ENCODE assay signal across 21 mouse cellular contexts in genomic region chr6:88056866-88057265, GRCm38 (mm10). TPM values are rescaled to one million over a fixed set of nuclear protein-coding genes. Genes with fewer than 3 reads are reported as not detected.
DNase-seq lines count a peak whose midpoint lies in the region; ATAC-seq lines count a peak whose summit lies in the region.
"Had no signal": no experiment of that assay in that cellular context is flagged by ENCODE, and none has a peak within 500 bp of the region (broad histone marks: within the 10 kb centered on the region; RNA-seq: fewer than 3 reads in every experiment).

No protein-coding gene starts in this region.

- H3K4me2 ChIP-seq in kidney, embryonic 16.5 days (replicated peaks; ENCODE audit: low read depth, low read length) = no peak overlapping the region
- H3K4me2 ChIP-seq: heart, embryonic 15.5 days; limb, embryonic 13.5 days; midbrain, embryonic 13.5 days; neural tube, embryonic 13.5 days had no signal

- H3K9ac ChIP-seq in kidney, embryonic 16.5 days (replicated peaks; ENCODE audit: low read length) = no peak overlapping the region
- H3K9ac ChIP-seq: heart, embryonic 15.5 days; limb, embryonic 13.5 days; liver, embryonic 14.5 days; midbrain, embryonic 13.5 days; neural tube, embryonic 13.5 days had no signal

- intact Hi-C loops in left cerebral cortex, postnatal 10 days (cut with DNase I) = no loop called here
- intact Hi-C loops in left cerebral cortex, postnatal 36 days (cut with DNase I) = no loop called here

- H3K9me3 ChIP-seq in kidney, embryonic 16.5 days (ENCODE audit: low read length) = no peaks in the 10 kb centered on the region
- H3K9me3 ChIP-seq: heart, embryonic 15.5 days; limb, embryonic 13.5 days; midbrain, embryonic 13.5 days; neural tube, embryonic 13.5 days had no signal

- H3K36me3 ChIP-seq in kidney, embryonic 16.5 days (ENCODE audit: insufficient read depth, low read length) = no peaks in the 10 kb centered on the region
- H3K36me3 ChIP-seq: heart, embryonic 15.5 days; limb, embryonic 13.5 days; midbrain, embryonic 13.5 days; neural tube, embryonic 13.5 days had no signal

- no peak for ATAC-seq in kidney, embryonic 16.5 days (ENCODE audit: low FRiP score, low TSS enrichment)
- ATAC-seq: hindbrain, postnatal 0 days; intestine, postnatal 0 days; lung, postnatal 0 days; midbrain, embryonic 13.5 days had no signal

- H3K4me3 ChIP-seq in kidney, embryonic 16.5 days (ENCODE audit: low read length) = no peak overlapping the region
- H3K4me3 ChIP-seq: heart, embryonic 15.5 days; limb, embryonic 13.5 days; midbrain, embryonic 13.5 days; neural tube, embryonic 13.5 days had no signal

- WGBS in kidney, embryonic 16.5 days = 87% methylated on average over 5 of the region's 5 CpGs

- no peak overlapping the region for H3K27ac ChIP-seq in kidney, embryonic 16.5 days (ENCODE audit: low read length)
- H3K27ac ChIP-seq: heart, embryonic 15.5 days; hindbrain, postnatal 0 days; kidney, postnatal 0 days; limb, embryonic 13.5 days; liver, embryonic 14.5 days; midbrain, embryonic 13.5 days; neural tube, embryonic 13.5 days had no signal

- no peaks in the 10 kb centered on the region for H3K4me1 ChIP-seq in kidney, embryonic 16.5 days (ENCODE audit: insufficient read depth, low read length)
- H3K4me1 ChIP-seq: heart, embryonic 15.5 days; limb, embryonic 13.5 days; midbrain, embryonic 13.5 days; neural tube, embryonic 13.5 days had no signal

- H3K27me3 ChIP-seq in kidney, embryonic 16.5 days (ENCODE audit: insufficient read depth, low read length) = no peaks in the 10 kb centered on the region
- H3K27me3 ChIP-seq: heart, embryonic 15.5 days had no signal

- peak; percentile 44 for DNase-seq in left cerebral cortex, adult 11 months (ENCODE audit: low spot score)
- DNase-seq in left cerebral cortex, postnatal 10 days (ENCODE audit: extremely low spot score in 1 of 2, low spot score in 2 of 2) = no peak
- DNase-seq in right cerebral cortex, postnatal 25 days = peak; percentile 20
- DNase-seq in right cerebral cortex, postnatal 14 days = no peak
- DNase-seq in left cerebral cortex, postnatal 36 days (ENCODE audit: low spot score in 2 of 2) = peak; percentile 31 to 48
- DNase-seq in cerebellum, adult 11 months = no peak
- DNase-seq: adrenal gland, postnatal 25 days; cerebellum, adult 8-10 months; gastrocnemius, postnatal 36 days; heart, postnatal 4 days; thymus, postnatal 25 days had no signal

RNA-seq across cellular contexts. Expression of gene Rab7, which starts 11.8 kb away (rescaled TPM):
- 100 to 1,000 TPM; 325 to 332 TPM for total RNA-seq in left cerebral cortex, postnatal 10 days (2021)
- total RNA-seq in left cerebral cortex, postnatal 36 days (2021) = 100 to 1,000 TPM; 323 to 336 TPM
- 259 and 261 TPM in 2 replicates for polyA plus RNA-seq in kidney, embryonic 16.5 days (2015; fragmentation: Nextera tagmentation; extraction: Ambion mirVana)

RNA-seq across cellular contexts. Expression of gene Rpn1, which starts 27.4 kb away (rescaled TPM):
- total RNA-seq in left cerebral cortex, postnatal 10 days (2021) = 100 to 1,000 TPM; 179 to 193 TPM
- 100 to 1,000 TPM; 165 to 167 TPM for total RNA-seq in left cerebral cortex, postnatal 36 days (2021)
- polyA plus RNA-seq in kidney, embryonic 16.5 days (2015; fragmentation: Nextera tagmentation; extraction: Ambion mirVana) = 457 and 473 TPM in 2 replicates

Comparison
In these comparisons a context has a peak if more than half of its experiments do, and no peak if none do; other contexts are left out.
1. DNase-seq: peak in left cerebral cortex, adult 11 months (single experiment), right cerebral cortex, postnatal 25 days (single experiment) and left cerebral cortex, postnatal 36 days (2 of 2); none in left cerebral cortex, postnatal 10 days (0 of 2), right cerebral cortex, postnatal 14 days (single experiment) and cerebellum, adult 11 months (single experiment).